Mouse (Mus musculus): ENCODE data around the gene Ints1. TPM values are rescaled to one million over a fixed set of nuclear protein-coding genes. Genes with fewer than 3 reads are reported as not detected.

Ints1 gene
- polyA plus RNA-seq, 1 experiment from 2014 or later: 7.9 TPM

DNA sequence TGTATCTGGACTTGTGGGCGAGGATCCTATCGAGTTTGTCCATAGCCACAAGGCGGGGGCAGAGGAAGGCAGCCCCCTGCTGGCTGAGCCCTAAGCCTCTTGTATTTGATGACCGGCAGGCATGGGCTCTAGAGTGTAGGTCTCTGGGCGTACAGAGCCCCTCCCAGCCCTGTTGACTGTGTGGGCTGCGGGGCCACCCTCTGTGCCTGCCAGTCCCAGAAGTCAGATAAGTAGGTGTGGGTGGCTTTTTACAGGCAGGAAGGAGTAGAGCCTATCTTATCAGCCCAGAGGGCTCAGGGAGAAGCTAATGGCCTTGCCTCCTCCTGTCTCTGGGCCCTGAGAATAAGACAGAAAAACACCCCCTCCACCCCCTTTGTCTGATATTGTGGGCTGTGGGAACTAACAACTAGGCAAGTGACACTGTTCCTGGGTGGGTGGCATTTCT, 28.7 kb upstream of the Ints1 start:
- TF ChIP-seq CTCF (IDR thresholded peaks at IDR 0.05; ENCODE audit: low read depth) (peak; percentile 51), EP300 (optimal IDR thresholded peaks at IDR 0.05) (no peak)
- Histone ChIP-seq H3K27ac (replicated peaks) (peak overlapping the region; percentile 5; the same call in 1 of the 2 replicates), H3K4me2 (replicated peaks; ENCODE audit: low read depth) (no peak overlapping the region), H3K27me3 (ENCODE audit: control insufficient read depth, insufficient read depth, low read length) (no peaks in the 10 kb centered on the region), H3K9me3 (ENCODE audit: control insufficient read depth, low read length) (no peaks in the 10 kb centered on the region), H3K4me3 (ENCODE audit: low read depth, low read length) (no peak overlapping the region), H3K9ac (ENCODE audit: low read length) (no peak overlapping the region), H3K36me3 (ENCODE audit: control insufficient read depth, insufficient read depth, low read length) (peaks cover 20% of the 10 kb centered on the region), H3K4me1 (replicated peaks; ENCODE audit: control insufficient read depth, insufficient read depth) (0 out of 2 replicates have a peak, but pooled peaks cover 2% of the 10 kb centered on the region)
- DNase-seq (ENCODE audit: low spot score) (peak; percentile 72), ATAC-seq (ENCODE audit: low FRiP score, low TSS enrichment) (peak; percentile 70)
- 10% methylated on average over 6 of the region's 6 CpGs for WGBS

DNA sequence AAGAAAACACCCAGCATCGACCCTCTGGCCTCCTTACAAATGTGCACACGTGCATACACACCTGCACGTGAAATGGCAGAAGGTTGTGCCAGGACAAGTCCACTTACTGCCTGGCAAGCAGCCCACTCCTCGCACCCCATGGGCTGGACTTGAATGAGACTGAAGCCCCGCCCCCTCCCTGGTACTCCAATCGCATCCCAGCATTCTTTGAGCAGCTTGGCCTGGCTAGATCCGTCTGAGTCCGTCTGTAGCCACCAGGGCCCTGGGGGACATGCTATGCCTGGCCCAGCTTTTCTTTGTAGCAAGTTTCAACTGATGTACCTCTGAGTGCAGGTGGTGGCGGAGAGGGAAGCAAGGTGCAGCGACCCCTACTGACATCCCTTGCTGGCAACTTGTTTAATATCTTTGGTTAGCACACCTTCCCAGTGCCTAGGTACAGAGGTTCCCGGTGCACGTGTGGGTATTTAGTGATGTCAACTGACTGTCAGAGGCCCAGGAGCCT, 28.2 kb upstream of the Ints1 start:
- Histone ChIP-seq H3K36me3 (ENCODE audit: control insufficient read depth, insufficient read depth, low read length) (peaks cover 21% of the 10 kb centered on the region), H3K4me1 (replicated peaks; ENCODE audit: control insufficient read depth, insufficient read depth) (0 out of 2 replicates have a peak, but pooled peaks cover 2% of the 10 kb centered on the region), H3K4me2 (replicated peaks; ENCODE audit: low read depth) (no peak overlapping the region), H3K4me3 (ENCODE audit: low read depth, low read length) (no peak overlapping the region), H3K27me3 (ENCODE audit: control insufficient read depth, insufficient read depth, low read length) (no peaks in the 10 kb centered on the region), H3K9ac (ENCODE audit: low read length) (0 out of 2 replicates have a peak overlapping the region, but pooled peaks have one; percentile 43), H3K27ac (replicated peaks) (peak overlapping the region; percentile 5; the same call in 1 of the 2 replicates), H3K9me3 (ENCODE audit: control insufficient read depth, low read length) (no peaks in the 10 kb centered on the region)
- WGBS: 8% methylated on average over 12 of the region's 12 CpGs
- ATAC-seq (ENCODE audit: low FRiP score, low TSS enrichment) (peak; percentile 31), DNase-seq (ENCODE audit: low spot score) (peak; percentile 84)
- TF ChIP-seq CTCF (IDR thresholded peaks at IDR 0.05; ENCODE audit: low read depth) (peak; percentile 62; the same call in 1 of the 2 replicates), EP300 (optimal IDR thresholded peaks at IDR 0.05) (no peak)

DNA sequence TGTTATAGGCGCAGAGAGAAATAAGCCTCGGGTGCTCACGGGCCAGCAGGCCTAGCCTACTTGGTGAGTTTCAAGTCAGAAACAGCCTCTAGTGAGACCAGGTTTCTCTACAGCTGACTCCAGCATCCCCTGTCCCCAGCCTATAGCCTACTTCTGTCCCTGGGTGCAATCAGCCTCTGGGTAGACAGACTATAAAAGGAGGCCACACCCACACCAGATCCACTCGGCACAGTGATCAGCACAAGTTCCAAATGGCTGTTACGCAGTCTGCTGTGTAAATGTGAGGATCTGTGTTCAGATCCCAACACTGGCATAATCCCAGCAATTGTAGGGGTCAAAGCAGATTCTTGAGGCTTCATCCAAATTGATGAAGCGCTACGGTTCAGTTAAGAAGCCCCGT, 27.7 kb upstream of the Ints1 start:
- Histone ChIP-seq H3K27ac (replicated peaks) (no peak overlapping the region), H3K4me2 (replicated peaks; ENCODE audit: low read depth) (no peak overlapping the region), H3K36me3 (ENCODE audit: control insufficient read depth, insufficient read depth, low read length) (peaks cover 21% of the 10 kb centered on the region), H3K9ac (ENCODE audit: low read length) (no peak overlapping the region), H3K9me3 (ENCODE audit: control insufficient read depth, low read length) (no peaks in the 10 kb centered on the region), H3K27me3 (ENCODE audit: control insufficient read depth, insufficient read depth, low read length) (no peaks in the 10 kb centered on the region), H3K4me1 (replicated peaks; ENCODE audit: control insufficient read depth, insufficient read depth) (peaks cover 2% of the 10 kb centered on the region; the same call in 1 of the 2 replicates), H3K4me3 (ENCODE audit: low read depth, low read length) (no peak overlapping the region)
- no peak for TF ChIP-seq EP300 (optimal IDR thresholded peaks at IDR 0.05)
- no peak for TF ChIP-seq CTCF (IDR thresholded peaks at IDR 0.05; ENCODE audit: low read depth)
- WGBS: 73% methylated on average over 8 of the region's 8 CpGs
- DNase-seq (ENCODE audit: low spot score): no peak
- peak; percentile 3; the same call in 1 of the 2 replicates for ATAC-seq (ENCODE audit: low FRiP score, low TSS enrichment)

DNA sequence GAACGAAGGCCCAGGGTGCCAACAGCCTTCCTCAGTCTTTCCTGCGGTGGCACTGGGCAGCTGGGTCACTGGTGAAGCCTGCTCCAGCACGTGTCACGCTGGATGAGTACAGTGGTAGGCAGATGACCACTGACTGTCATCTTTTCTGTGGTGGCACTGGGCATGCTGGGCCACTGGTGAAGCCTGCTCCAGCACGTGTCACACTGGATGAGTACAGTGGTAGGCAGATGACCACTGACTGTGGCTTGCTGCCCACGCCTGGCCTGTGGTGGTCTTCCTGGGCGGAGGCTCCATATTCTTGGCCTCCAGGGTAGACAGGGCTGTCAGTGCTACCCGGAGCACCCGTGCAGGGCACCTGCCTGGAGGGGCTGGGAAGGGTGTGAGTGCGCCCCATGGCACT, 26.4 kb upstream of the Ints1 start:
- Histone ChIP-seq H3K9me3 (ENCODE audit: control insufficient read depth, low read length) (no peaks in the 10 kb centered on the region), H3K4me1 (replicated peaks; ENCODE audit: control insufficient read depth, insufficient read depth) (peaks cover 13% of the 10 kb centered on the region), H3K4me2 (replicated peaks; ENCODE audit: low read depth) (no peak overlapping the region), H3K9ac (ENCODE audit: low read length) (no peak overlapping the region), H3K27me3 (ENCODE audit: control insufficient read depth, insufficient read depth, low read length) (no peaks in the 10 kb centered on the region), H3K36me3 (ENCODE audit: control insufficient read depth, insufficient read depth, low read length) (peaks cover 21% of the 10 kb centered on the region), H3K4me3 (ENCODE audit: low read depth, low read length) (no peak overlapping the region), H3K27ac (replicated peaks) (no peak overlapping the region)
- DNase-seq (ENCODE audit: low spot score) (no peak), ATAC-seq (ENCODE audit: low FRiP score, low TSS enrichment) (no peak)
- TF ChIP-seq EP300 (optimal IDR thresholded peaks at IDR 0.05): no peak
- no peak for TF ChIP-seq CTCF (IDR thresholded peaks at IDR 0.05; ENCODE audit: low read depth)
- WGBS: 93% methylated on average over 10 of the region's 10 CpGs

DNA sequence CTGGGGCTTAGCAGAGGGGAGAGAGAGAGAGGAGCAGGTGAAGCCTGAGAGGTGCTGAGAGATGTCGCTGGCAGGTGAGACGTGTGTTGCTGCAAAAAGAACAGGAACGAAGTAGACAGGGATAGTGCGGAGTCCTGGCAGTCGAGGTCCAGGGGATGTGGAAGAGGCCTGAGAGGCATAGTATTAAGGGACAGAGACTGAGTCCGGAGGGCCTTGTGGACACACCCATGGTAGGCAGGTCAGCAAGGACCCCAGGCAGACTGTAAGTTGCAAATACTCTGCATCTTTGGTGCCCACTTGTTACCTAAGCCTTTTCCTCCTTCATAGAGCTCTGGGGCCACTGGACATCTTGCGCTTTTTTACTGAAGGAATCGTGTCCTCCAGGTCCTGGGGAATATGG, 25.8 kb upstream of the Ints1 start:
- H3K4me1 ChIP-seq (replicated peaks; ENCODE audit: control insufficient read depth, insufficient read depth): peaks cover 13% of the 10 kb centered on the region
- WGBS: 91% methylated on average over 8 of the region's 8 CpGs
- ATAC-seq (ENCODE audit: low FRiP score, low TSS enrichment): no peak

DNA sequence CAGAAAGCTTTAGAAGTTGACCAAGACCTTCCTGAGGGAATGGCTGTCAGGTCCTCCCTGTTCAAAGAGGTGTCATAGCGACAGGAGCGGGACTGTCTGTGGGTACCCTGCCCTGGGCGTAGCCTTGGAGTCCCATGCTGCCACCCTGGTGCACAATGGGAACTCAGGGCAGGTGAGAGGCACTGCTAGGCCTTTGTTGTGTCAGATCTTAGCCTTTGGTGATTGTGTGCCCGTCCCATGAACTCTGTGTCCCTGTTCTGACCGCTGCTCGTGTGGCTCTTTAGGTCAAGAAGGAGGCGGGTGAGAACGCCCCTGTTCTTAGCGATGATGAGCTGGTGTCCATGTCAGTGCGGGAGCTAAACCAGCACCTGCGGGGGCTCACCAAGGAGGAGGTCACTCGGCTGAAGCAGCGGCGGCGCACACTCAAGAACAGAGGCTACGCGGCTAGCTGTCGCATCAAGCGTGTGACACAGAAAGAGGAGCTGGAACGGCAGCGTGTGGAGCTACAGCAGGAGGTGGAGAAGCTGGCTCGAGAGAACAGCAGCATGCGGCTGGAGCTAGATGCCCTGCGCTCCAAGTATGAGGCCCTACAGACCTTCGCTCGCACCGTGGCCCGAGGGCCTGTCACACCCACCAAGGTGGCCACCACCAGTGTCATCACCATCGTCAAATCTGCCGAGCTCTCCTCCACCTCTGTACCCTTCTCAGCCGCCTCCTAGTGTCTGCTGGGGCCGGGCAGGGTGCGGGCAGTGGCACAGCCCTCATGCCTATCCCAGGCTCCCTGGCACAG, 24.5 kb upstream of the Ints1 start:
- peaks cover 19% of the 10 kb centered on the region for H3K4me1 ChIP-seq (replicated peaks; ENCODE audit: control insufficient read depth, insufficient read depth)
- H3K4me2 ChIP-seq (replicated peaks; ENCODE audit: low read depth): no peak overlapping the region
- TF ChIP-seq CTCF (IDR thresholded peaks at IDR 0.05; ENCODE audit: low read depth) (no peak), EP300 (optimal IDR thresholded peaks at IDR 0.05) (no peak)
- 92% methylated on average over 33 of the region's 33 CpGs for WGBS
- H3K36me3 ChIP-seq (ENCODE audit: control insufficient read depth, insufficient read depth, low read length): peaks cover 21% of the 10 kb centered on the region
- H3K4me3 ChIP-seq (ENCODE audit: low read depth, low read length): no peak overlapping the region
- H3K27me3 ChIP-seq (ENCODE audit: control insufficient read depth, insufficient read depth, low read length): no peaks in the 10 kb centered on the region
- no peaks in the 10 kb centered on the region for H3K9me3 ChIP-seq (ENCODE audit: control insufficient read depth, low read length)
- ATAC-seq (ENCODE audit: low FRiP score, low TSS enrichment): no peak
- DNase-seq (ENCODE audit: low spot score): no peak
- no peak overlapping the region for H3K27ac ChIP-seq (replicated peaks)
- H3K9ac ChIP-seq (ENCODE audit: low read length): no peak overlapping the region

More for the DNA sequence above, 25.8 kb upstream of the Ints1 start:
- H3K27me3 ChIP-seq (ENCODE audit: control insufficient read depth, insufficient read depth, low read length): no peaks in the 10 kb centered on the region
- H3K9ac ChIP-seq (ENCODE audit: low read length): no peak overlapping the region
- no peak overlapping the region for H3K4me2 ChIP-seq (replicated peaks; ENCODE audit: low read depth)
- DNase-seq (ENCODE audit: low spot score): no peak
- H3K36me3 ChIP-seq (ENCODE audit: control insufficient read depth, insufficient read depth, low read length): peaks cover 21% of the 10 kb centered on the region
- TF ChIP-seq CTCF (IDR thresholded peaks at IDR 0.05; ENCODE audit: low read depth): no peak
- H3K4me3 ChIP-seq (ENCODE audit: low read depth, low read length): no peak overlapping the region
- H3K27ac ChIP-seq (replicated peaks): no peak overlapping the region
- H3K9me3 ChIP-seq (ENCODE audit: control insufficient read depth, low read length): no peaks in the 10 kb centered on the region

Measured in stomach, postnatal 0 days (tissue).